Mouse (Mus musculus) gastrocnemius, postnatal 36 days (tissue): Measurements from ENCODE around the gene Duox1. TPM values are rescaled to one million over a fixed set of nuclear protein-coding genes. Genes with fewer than 3 reads are reported as not detected.
A peak's percentile ranks its signal among the peaks of the same experiment; 100 is the strongest.
"Not testable (repeated sequence)": the region's sequence is repeated elsewhere in the genome, so short reads cannot be mapped to it uniquely, and the experiment has no call there.

Source experiments
- DNase-seq, 2 experiments: peaks; one replicate each; pipeline ENCODE4 v3.0.0; 2022
- intact Hi-C: fragments of 180-260 bp; cut with DNase I; formaldehyde crosslinking; loops from one replicate; pipeline ENCODE4 v1.15.1; 2025
- total RNA-seq, 2 experiments: library from RNA; stranded (reverse); gene quantifications; 2 replicates each; pipeline ENCODE4 v1.2.3; 2021

Duox1 gene
- total RNA-seq, 2 experiments from 2014 or later: 0.47 to 0.66 TPM

DNA sequence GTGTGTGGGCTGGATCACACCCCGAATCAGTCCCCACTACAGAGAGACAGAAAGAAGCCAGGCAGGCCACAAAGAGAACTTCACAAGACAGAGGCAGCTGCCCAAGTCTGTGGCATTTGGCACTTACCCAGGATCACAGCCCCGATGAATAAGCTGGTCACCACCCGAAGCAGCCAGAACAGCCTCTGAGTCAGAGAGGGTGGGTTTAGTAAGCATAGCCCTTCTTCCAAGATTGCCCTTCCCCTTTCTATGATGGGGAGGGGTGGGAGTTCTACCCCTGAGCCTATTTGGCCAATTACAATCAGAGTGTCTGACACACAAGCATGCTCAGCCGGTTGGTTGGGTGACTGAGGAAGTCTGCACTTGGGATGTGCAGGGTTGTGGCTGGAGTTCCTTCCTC lies 9.3 kb upstream of the Duox1 start:
- intact Hi-C loops: no loop called here
- no peak for DNase-seq

DNA sequence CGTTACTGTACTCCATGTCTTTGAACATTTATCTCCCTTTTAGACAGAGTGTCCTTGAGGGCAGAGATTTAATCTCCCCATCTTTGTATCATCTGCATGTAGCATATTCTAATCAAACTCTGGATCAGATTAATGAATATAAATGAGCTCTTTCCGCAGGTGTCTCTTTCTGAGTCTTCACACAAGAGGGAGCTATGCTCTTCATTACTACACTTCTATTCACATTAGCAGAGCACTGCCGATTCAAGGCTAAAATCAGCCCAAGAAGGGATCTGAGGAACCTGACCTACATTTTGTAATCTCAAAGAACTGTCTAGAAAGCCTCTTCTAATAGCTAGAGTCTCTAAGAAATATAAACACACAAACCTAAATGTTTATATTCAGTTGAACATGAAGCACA lies 5.8 kb upstream of the Duox1 start:
- intact Hi-C loops: no loop called here
- DNase-seq: no peak

GRCm38 (mm10) chr2:122311561-122311960 lies 3.9 kb upstream of the Duox1 start:
- DNase-seq: no peak
- intact Hi-C loops: no loop called here

- peak; percentile 41 to 53 for DNase-seq
- intact Hi-C loops: no loop called here
These were observed 2.6 kb upstream of the Duox1 start for GRCm38 (mm10) chr2:122312722-122313417.

DNA sequence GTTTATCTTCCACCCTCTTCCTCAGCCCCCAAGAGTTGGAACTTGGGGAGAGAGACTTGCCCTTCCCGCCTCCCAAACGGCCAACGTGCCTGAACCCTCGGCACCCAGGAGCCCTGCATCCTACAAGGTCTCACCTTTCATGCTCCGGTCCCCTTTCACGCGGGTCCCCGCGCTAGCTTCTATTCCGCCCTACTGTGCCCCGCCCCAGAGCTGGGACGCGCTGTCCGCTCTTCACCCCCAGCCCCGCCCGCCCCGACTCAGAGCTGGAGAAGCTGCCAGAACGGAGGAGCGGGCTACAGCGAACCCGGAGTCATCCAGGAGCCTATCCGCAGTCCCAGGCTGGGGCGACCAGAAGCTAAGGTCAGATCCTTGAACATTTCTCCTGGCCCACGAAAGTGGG lies 1.9 kb upstream of the Duox1 start, which contains the start of gene Duoxa1:
Gene Duoxa1 (minus strand): TSS at position 195 of the 400 bp plus-strand sequence.
- intact Hi-C loops: no loop called here
- DNase-seq: no peak

GRCm38 (mm10) chr2:122317384-122317783 lies 1.9 kb downstream of the Duox1 start:
- intact Hi-C loops: no loop called here
- no peak for DNase-seq

GRCm38 (mm10) chr2:122323960-122324359 lies 8.5 kb downstream of the Duox1 start:
- no peak for DNase-seq
- intact Hi-C loops: no loop called here

- intact Hi-C loops: no loop called here
- DNase-seq: no peak
These were observed 9.1 kb downstream of the Duox1 start for GRCm38 (mm10) chr2:122324586-122324985.

- DNase-seq: no peak
- intact Hi-C loops: no loop called here
These were observed 9.9 kb downstream of the Duox1 start for GRCm38 (mm10) chr2:122325361-122325760.

GRCm38 (mm10) chr2:122327986-122328385 lies 12.5 kb downstream of the Duox1 start:
- no peak for DNase-seq
- intact Hi-C loops: no loop called here

GRCm38 (mm10) chr2:122330317-122330716 lies 14.8 kb downstream of the Duox1 start:
- DNase-seq, intact Hi-C loops: not testable (repeated sequence)

GRCm38 (mm10) chr2:122332222-122332621 lies 16.8 kb downstream of the Duox1 start:
- intact Hi-C loops: no loop called here
- no peak for DNase-seq

DNA sequence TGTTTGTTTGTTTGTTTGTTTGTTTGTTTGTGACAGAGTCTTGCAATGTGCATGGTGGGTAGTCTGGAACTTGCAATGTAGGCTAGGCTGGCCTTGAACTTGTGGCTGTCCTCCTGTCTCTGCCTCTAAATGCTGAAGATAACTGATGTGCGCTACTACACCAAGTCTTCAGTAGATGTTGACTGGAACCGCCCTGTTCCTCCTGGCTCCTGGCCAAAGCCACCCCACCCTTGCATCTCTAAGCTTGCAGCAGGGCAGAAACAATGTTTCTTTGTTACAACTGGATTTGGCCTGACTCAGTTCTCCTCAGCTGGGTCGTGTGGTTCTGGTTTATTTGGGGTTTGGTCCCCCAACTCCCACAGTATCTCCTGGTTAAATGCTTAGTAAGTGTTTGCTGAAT lies 18.7 kb downstream of the Duox1 start:
- intact Hi-C loops: no loop called here
- no peak for DNase-seq

GRCm38 (mm10) chr2:122337291-122337690 lies 21.8 kb downstream of the Duox1 start:
- intact Hi-C loops: no loop called here
- DNase-seq: no peak

- intact Hi-C loops: loop anchor here (5.0 to 10.0 kb wide), 3 partner anchors 37 to 280 kb away; no protein-coding TSS in a partner anchor
- no peak for DNase-seq
These were observed 29.8 kb downstream of the Duox1 start for GRCm38 (mm10) chr2:122345106-122345893.

GRCm38 (mm10) chr2:122346164-122346563 lies 30.7 kb downstream of the Duox1 start:
- DNase-seq: not testable (repeated sequence)
- intact Hi-C loops: loop anchor here (5.0 to 10.0 kb wide), 3 partner anchors 36 to 279 kb away; no protein-coding TSS in a partner anchor

DNA sequence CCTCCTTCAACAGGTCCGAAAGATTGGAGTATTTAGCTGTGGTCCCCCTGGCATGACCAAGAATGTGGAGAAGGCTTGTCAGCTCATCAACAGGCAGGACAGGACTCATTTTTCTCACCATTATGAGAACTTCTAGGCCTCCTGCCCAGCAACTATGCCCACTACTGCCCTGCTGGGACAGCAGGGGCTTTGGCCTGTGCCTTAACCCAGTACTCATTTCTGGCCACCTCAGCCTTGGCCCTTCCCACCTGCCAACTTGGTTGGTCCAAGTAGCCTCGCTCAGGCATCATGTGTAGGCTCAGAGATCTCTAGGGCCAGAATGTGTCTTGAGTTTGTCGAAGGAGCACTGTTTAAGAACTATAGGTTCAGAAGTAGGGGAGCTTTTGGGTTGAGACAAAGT lies 31.8 kb downstream of the Duox1 start:
- intact Hi-C loops: loop anchor here (5.0 to 10.0 kb wide), 3 partner anchors 35 to 278 kb away; no protein-coding TSS in a partner anchor
- DNase-seq: no peak

GRCm38 (mm10) chr2:122348531-122349131 lies 33.2 kb downstream of the Duox1 start:
- intact Hi-C loops: loop anchor here (5.0 to 10.0 kb wide), 3 partner anchors 34 to 276 kb away; no protein-coding TSS in a partner anchor

DNA sequence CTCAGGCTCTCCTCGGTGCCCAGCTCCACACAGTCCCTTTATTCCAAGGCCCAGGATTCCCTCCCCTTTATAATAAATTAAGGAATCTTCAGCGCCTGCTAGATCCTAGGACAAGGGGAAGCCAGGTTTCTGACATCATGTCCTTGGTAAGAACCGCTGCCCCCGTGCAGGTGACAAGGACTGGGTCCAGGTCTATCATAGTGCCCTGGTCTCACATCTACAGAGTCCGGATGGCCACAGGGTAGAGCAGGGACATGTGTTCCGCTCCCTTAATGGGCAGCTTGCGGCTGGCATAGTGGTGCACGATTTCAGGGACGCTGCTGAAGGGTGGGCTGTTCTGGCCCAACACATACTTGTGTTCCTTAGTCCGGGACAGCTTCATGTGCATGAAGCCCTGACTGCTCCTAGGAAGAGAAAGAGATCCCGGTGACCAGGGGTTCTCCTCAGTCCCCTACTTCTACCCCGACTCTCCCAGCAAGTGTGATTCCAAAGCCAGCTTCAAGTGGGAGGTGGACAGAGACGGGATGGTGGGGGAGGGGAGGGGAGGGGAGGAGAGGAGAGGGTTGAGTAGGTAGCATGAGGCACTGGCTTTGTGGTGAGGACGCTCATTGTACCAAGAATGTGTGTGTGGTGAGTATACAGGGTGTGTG lies 33.8 kb downstream of the Duox1 start:
- intact Hi-C loops: loop anchor here (5.0 to 10.0 kb wide), 3 partner anchors 33 to 276 kb away; no protein-coding TSS in a partner anchor
- no peak for DNase-seq

More at GRCm38 (mm10) chr2:122348531-122349131, 33.2 kb downstream of the Duox1 start:
- DNase-seq: peak; percentile 89 to 92

DNA sequence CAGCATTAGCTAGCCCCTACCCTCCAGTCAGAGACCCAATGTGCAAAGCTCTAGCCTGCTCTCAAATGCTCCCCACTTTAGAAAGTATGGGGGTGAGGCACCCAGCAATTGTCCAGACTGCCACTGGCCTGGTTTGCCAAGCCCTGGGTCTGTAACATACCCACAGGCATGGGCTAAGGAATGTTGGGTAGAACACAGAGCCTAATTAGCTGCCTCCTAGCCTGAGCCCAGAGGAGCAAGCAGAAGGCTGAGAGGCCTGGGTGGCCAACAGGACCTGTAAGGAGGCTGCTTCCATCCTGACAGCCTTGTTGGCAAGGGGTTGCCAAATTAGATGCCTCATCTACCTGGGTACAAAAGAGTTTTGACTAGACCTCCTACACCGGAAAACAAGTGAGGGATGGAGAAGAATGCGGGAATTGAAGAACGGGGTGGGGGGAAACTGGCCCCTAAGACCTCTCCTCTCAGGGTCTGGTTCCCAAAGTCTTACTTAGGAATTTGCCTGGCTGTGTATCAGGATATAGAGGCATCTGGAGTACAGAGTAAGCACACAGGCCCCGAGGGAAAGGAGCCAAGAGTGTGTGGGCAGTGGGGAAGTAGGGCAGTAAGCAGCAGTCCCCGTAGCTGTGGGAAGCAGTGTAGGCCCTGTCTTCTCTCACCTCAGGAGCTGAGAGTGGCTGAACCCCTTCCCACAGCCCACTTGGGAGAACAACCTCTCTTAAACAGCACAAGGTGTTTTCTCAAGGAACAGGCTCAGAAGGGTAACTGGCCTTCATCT lies 35.9 kb downstream of the Duox1 start:
- DNase-seq: no peak
- intact Hi-C loops: no loop called here
